Mouse (Mus musculus) v-Abl transformed pro-B cells (cell line): ENCODE results near the gene Epha1.

Experiments
- in situ Hi-C, 2 experiments: fragments of 400-800 bp; cut with MboI; formaldehyde crosslinking; loops; one replicate each; pipeline ENCODE4 v1.15.1; 2025; ENCODE audit not compliant: unreplicated experiment in 2 of 2

The Epha1 gene

DNA sequence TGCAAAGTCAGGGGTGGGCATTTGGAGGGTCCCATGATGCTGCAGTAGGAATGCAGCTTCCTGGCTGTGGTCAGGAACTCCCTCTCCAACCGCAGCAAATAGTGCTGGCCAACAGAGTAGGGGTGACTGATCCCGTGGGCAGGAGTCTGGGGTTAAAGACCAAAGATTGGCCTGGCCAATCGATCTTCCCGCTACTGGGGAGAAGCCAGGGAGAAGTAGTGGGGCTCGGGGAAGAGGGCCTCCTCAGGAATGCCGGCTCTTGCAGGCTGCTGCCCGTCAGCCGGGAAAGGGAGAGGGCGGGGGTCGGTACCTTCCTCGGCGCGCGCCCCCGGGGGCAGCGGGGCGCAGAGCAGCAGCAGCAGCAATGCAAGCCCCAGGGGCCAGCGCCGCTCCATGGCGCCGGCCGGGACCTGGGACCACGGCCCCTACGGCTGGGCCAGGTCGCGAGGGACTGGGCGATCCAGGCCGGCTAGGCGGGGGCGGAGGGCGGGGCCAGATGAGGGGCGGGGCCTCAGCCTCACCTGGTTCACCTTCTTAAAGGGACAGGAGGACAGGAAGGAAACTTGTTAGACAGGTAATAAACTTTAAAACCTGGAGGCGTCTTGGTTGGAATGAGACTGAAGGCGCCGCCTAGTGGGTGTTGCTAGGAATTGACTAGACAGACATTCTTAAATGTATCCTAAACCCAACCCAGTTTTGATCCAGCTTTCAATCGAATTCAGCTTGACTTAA is at the start of gene Epha1:
Epha1 (minus strand) TSS at position 453 of the 732 bp plus-strand sequence.
- in situ Hi-C loops: no loop called here

DNA sequence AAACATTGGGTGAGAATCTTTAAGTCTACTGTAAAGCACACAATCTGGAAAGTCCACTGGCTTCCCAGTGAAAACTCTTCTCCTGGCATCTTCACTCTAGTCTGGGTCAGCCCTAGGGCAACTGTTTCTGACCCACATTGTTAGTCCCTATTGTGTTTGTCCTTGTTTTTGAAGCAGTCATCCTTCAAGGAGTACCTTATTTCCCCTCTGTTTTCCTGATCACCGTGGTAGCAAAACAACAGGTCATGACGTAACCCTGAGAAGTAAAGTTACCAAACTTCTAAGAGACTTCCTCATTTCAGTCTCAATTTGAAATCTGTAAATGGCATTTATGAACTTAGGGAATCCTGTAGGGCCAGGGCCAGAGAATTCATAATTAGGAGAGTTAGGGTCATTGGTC is 48.4 kb upstream of the Epha1 start:
- in situ Hi-C loops: no loop called here

DNA sequence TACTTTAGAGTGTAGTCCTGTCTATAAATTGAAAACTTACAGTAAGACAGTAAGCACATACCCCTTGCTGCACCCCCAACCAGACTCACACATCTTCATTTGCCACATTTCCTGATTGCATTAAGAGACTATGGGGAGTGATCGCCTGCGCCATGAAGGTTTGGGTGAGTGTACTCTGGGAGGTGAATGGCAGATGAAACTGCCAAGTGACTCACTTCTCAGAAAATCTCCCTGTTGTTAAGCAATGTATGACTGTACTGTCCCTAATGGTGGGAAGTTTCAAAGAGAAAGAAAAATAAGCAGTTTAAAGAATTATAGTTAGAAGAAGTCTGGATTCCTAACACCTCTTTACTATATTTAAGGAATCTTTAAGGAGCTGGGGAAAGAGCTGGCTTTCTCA is 46.4 kb upstream of the Epha1 start:
- in situ Hi-C loops: no loop called here

DNA sequence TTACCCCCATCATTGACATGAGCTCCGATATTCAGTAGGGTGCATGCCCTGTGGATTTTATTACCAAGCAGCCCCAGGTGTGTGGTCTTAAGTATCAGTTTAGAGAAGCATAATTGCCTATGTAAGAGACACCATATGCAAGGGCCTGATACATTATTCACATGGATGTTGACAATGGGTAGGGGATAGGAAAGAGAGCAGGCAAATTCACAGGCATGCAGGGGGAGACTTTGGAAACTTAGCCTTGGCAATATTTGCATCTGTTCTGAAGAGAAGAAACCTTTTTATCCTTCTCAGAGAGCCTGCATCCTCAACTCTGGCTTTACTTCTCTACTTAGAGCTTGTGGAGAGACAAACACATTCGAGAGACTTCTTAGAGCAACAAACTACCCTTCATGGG is 32.1 kb upstream of the Epha1 start, which contains the start of gene Tas2r135:
Tas2r135 (plus strand) TSS at position 301 of the 400 bp plus-strand sequence.
- in situ Hi-C loops: no loop called here

DNA sequence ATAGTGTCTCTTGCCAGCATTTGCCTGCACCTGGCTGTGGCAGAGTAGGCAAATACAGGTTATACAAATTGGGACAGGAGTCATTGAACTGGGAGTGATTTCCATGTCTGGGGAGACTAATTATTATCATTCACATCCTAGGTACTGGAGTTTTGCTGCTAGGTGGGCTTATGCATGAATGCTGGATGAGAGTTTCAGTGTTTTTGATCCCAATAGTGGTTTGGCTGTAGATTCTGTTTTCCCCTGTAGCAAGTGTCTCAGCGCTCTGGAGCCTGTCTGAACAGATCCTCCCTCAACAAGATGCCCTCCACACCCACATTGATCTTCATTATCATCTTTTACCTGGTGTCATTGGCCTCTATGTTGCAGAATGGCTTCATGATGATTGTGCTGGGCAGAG is 26.9 kb upstream of the Epha1 start, which contains the start of gene Tas2r143:
Tas2r143 (plus strand) TSS at position 301 of the 400 bp plus-strand sequence.
- in situ Hi-C loops: loop anchor here in 1 of 2 experiments (25.0 kb wide), 1 partner anchor 638 kb away; no protein-coding TSS in a partner anchor

DNA sequence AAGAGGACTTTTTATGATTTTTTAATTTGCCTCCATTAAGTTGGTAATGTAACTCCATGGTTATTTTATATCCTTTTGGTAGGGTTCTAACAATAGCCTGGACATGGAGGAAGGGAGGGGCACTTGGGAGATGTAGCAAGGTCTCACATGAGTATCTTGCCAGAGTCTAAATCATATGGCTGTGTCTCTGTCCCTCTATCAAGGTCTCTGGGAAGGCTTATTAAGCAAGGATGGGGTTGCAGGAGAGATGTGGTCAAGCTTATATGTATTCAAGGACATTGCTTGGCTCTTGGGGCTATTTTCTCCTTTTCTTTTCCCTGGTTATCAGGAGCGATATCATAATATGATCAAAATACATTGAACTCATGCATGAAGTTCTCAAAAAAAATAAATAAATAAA is 25.9 kb upstream of the Epha1 start:
- in situ Hi-C loops: loop anchor here in 1 of 2 experiments (25.0 kb wide), 1 partner anchor 637 kb away; no protein-coding TSS in a partner anchor

DNA sequence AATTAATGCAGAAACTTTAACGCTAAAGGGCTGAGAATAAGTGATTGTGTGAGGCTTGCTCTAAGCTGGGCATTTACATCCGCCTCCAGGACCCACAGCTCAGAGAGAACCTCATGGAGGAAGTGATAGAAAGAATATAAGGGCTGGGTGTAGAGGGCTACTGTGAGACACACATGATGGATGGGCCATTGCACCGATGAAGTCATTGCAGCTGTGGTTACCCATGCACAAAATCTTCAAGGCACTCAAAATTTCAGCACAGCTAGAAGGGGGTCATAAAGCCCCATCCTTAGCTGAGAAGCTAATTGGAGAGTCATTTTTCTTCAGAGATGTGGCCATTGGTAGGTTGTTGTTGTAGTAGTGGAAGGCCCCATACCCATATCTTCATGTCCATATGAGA is 25.2 kb upstream of the Epha1 start:
- in situ Hi-C loops: loop anchor here in 1 of 2 experiments (25.0 kb wide), 1 partner anchor 636 kb away; no protein-coding TSS in a partner anchor

DNA sequence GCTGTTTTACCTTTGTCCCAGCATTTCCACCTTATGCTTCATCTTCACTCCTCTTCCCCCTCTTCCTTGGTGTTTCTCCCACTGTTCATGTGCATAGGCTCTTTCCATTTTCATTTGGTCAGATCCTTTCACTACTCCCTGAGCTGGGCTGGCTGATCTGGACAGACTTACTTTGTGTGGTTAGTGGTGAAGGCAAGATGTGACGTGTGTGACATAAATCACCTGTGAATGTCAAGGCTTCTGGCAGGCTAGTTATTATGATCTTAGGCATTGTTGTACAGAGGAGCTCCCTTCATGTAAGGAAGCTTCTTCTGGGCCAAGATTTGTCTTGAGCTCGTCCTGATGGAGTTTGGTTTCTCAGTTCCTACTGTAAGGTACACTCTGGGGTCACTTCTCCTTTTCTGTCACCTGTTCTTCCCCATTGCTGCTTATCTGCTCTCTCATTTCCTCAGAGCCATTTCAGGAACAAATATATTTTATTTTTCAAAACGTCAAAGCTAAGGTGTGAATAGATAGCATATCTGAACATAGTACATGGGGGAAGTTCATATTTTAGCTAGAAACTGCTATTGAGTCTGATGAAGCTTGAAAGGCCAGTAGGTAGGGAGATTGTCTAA is 24.1 kb upstream of the Epha1 start:
- in situ Hi-C loops: loop anchor here in 1 of 2 experiments (25.0 kb wide), 1 partner anchor 635 kb away; no protein-coding TSS in a partner anchor

DNA sequence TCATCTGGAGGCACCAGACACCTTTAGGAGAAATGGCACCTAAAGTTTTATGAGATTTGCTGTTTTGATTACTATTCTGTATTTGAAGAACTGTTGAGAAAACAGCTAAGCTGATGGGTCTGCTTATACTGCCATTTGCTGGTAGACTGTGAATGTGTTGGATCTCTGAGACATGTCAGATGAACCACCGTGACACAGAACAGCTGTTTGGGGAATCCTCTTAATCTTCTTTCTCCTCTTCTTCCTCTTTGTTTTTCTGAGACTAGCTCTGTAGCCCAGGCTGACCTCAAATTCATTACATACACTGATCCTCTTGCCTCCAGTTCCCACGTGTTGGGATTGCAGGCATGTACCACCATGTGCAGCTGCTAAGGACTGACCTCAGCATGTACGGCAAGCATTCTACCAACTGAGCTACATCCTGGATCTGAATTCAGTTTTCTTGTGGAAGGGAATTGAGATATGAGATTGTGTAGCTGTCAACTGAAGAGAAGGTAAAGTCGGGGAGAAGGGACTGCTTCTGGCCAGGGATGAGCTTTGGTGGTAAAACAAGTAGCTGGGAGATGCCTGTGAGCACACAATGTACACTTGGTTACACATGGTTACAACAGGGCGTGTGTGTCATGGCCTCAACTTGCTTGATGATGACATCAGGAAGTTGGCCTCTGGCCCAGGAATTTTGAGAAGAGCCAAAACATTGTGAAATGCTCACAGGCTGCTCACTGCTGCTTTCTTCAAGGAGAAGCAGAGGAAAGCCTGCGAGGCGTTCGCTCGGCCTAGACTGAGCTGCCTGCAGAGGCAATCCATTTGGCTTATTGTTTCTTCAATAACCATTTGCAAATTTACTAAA is 23.1 kb upstream of the Epha1 start:
- in situ Hi-C loops: loop anchor here in 1 of 2 experiments (25.0 kb wide), 1 partner anchor 634 kb away; no protein-coding TSS in a partner anchor

DNA sequence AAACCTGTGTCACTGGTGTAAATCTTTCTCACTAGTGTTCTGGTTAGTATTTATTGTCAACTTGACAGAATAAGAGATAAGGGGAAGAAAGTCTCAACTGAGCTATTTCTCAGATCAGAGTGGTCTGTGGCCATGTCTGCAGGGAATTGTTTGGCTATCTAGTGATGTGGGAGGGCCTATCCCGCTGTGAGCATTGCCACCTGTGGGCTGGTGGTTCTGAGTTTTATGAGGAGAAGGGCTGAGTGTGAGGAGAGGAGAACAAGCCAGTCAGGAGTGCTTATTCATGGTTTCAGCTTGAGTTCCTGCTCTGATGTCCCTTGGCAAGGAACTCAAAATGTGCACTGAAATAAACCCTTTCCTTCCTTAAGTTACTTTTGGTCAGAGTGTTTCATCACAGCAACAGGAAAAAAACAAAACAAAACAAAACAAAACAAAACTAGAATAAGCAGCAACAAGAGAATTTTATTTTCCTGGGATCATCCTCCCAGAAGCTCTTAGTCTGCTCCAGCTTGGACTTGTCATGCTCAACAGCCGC is 18.8 kb upstream of the Epha1 start:
- in situ Hi-C loops: loop anchor here in 1 of 2 experiments (25.0 kb wide), 1 partner anchor 630 kb away; no protein-coding TSS in a partner anchor

DNA sequence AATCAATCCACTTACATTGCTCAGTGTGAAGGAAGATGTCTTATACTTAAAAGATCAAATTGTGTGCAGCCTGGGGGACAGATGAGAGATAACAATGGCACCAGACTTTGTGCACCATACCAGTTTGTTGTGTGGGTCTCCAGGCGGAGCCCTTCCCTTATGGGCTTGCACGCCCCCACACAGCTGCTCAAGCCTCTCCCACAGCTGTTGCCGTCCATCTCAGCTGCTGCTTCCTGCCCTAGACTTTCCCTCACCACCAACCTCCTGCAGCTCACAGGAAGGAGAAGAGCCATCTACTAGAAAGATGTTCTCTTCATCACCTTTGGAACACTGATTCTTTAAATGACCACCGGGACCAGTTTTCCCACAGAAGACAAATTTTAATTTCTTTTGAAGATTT is 12.6 kb upstream of the Epha1 start:
- in situ Hi-C loops: loop anchor here in 1 of 2 experiments (25.0 kb wide), 1 partner anchor 623 kb away; no protein-coding TSS in a partner anchor

DNA sequence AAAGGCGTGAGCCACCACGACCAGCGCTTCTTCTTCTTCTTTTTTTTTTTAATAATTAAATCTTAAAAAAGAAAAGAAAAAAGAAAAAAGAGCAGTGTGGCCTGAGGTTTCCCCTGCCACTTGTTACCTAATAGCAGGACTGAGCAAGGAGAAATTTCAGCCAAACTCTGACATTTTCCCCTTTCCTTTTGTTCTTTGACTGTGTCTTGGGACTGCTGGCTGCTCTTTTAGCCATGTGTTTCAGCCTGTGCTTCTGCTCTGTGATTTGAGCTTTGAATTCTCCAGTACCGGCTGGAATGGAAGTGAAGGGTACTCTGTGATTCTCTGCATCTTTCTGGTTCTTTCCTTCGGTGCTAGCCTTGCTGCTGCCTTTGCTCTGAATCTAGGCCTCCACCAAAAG is 10.3 kb upstream of the Epha1 start:
- in situ Hi-C loops: loop anchor here (5.0 to 25.0 kb wide), 3 partner anchors 151 to 621 kb away; no protein-coding TSS in a partner anchor

DNA sequence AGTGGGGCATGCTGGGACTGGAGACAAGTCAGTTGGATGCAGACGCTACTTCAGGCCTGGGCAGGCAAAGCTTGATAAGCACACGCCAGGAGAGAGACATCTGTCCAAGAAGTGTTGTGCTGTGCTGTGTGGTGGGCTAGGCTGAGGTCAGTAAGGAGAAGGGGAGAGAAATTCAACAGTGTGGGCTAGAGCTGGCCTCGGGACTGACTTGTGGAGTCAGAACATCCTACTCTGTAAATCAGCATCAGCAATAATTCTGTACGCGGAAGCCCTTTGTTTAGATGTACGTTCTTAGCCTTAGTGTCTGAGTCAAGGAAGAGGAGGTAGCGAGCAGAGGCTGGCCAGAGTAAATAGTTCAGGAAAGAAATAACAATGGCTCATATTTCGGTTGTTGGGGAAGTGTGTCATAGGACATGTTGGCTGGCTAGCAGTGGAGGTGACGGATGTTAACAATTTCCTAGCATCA is 8.9 kb upstream of the Epha1 start:
- in situ Hi-C loops: loop anchor here (5.0 to 25.0 kb wide), 3 partner anchors 150 to 620 kb away; no protein-coding TSS in a partner anchor

DNA sequence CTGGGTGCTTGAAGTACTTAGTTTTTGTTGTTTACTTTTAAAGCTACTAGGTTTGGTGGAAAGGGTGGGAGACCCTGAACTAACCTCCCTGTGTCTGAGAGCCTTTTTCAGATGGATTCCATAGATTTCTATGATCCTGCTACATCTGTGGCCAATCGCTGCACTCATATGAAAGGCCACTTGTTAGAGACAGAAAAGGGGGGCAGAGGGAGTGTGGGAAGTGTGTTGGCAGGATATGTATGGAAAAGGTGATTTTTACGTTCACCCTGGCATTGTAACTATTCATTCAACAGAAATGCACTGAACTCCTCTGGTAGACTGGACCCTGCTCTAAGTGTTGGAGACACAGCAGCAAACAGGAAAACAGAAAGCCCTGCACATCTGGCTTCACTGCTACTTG is 8.2 kb upstream of the Epha1 start:
- in situ Hi-C loops: loop anchor here (5.0 to 25.0 kb wide), 3 partner anchors 149 to 619 kb away; no protein-coding TSS in a partner anchor

DNA sequence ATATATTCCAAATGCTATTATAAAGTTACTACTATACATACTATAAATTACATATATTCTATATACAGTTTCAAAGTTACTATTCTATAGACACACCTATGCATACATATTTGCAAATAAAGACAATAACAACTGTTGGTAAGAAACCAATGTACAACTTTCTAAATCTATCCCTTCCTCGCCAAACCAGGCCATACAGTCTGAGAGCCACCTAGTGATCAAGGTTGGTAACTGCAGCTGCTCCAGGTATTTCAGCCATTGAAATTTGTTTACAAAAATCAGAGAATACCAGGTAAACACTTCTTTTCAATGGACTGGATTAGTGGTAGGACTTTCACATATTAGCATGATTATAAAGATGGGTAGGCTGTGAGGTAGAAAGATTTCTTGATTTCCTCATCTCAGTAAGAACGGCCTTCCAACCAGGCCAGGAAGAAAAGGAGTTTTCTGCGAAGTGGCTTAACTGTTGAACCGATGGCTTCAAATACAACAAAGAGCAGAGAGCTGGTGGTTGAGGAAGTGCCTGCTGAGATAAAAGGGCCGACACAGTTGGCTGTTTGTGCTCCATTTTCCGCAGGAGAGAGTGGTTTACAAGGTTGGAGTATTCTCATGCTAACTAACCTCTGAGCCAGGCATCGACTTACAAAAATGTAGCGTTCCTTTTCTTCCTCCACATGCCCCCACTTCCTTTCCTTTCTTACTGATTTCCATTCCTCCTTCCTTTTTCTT is 7.5 kb upstream of the Epha1 start:
- in situ Hi-C loops: loop anchor here (5.0 to 25.0 kb wide), 3 partner anchors 148 to 618 kb away; no protein-coding TSS in a partner anchor

DNA sequence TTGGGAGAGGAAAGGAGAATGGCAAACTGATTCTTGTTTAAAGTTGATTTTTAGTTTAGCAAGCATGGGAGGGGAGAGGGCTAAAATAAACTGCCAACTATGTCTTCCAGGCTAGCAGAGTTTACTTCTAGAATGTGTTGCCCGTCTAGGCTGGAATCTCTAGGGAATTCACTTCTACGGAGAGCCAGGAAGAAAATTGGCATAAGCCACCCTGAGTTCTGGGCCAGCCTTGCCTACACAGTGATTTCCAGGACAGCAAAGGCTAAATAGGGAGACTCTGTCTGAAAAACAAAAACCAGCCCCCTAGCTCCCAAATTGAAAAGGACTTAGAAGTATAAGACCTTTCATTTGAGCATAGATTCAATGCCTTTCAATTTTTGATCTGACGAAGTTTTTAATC is 6.5 kb upstream of the Epha1 start:
- in situ Hi-C loops: loop anchor here in 1 of 2 experiments (25.0 kb wide), 1 partner anchor 617 kb away; no protein-coding TSS in a partner anchor

DNA sequence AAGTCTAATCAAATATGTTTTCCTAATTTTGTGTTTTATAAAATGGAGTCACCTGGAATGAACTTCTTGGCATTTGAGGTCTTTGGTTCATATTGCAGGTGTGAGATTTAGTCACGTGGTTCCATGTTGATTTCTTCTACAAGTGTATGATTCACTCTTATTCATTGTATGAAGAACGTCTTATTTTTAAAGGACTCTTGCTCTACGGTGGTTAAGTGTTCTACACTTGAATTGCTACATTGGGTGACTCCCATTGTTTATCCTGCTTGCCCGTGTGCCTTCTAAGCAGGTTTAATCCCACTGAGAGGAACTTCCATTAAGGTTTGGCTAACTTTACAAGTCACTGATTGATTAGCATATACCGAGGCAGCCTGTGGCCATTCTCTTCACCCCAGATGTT is 4.2 kb upstream of the Epha1 start:
- in situ Hi-C loops: loop anchor here in 1 of 2 experiments (25.0 kb wide), 1 partner anchor 615 kb away; no protein-coding TSS in a partner anchor

DNA sequence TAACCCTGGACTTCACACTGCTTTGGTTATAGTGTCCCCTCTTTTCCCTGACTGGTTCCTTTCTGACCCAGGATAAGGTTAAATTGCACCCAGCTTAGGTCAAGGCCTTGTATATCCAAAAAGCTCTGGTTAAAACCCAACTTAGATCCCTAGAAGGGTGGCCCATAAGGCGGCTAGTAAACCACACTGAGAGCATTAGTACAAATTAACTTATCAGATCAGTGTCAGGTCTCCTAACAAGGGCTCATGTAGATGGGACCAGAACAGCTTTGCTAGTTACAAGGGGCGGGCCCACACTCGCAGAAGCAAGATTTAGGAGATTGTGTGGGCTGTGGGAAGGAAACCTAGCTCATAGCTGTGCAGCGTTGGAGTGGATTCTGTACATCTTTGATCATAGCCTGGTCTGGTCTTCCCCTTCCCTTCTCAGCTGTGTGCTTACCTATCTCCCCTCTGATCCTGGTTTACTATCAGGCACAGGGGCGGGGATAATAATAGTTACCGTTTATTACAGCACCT is 3.5 kb upstream of the Epha1 start:
- in situ Hi-C loops: loop anchor here in 1 of 2 experiments (25.0 kb wide), 1 partner anchor 614 kb away; no protein-coding TSS in a partner anchor

DNA sequence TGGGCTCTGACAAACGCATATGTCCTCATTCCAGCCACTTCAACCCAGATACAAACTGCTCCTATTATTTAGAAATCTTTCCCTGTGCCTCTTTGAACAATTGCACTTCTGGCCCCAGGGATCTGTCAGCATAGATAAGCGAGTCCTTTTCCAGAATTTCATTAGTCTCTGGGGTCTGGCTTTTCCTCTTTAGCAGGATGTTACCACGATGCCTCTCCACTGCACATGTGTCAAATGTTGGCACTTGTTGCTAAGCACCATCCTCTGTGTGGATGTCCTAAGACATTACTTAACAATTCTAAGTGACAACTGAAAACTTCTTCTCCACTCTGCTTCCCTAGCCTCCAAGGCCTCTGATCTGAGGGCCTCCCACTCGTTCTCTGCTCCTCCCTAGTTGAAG is 2.9 kb upstream of the Epha1 start:
- in situ Hi-C loops: loop anchor here in 1 of 2 experiments (25.0 kb wide), 1 partner anchor 614 kb away; no protein-coding TSS in a partner anchor
